In genomic region chr7:141391625-141392551, GRCm38 (mm10) we compare ENCODE assay signal across 8 mouse cellular contexts. TPM values are rescaled to one million over a fixed set of nuclear protein-coding genes. Genes with fewer than 3 reads are reported as not detected.
DNase-seq lines count a peak whose midpoint lies in the region; ATAC-seq and TF ChIP-seq lines count a peak whose summit lies in the region.

Taldo1 (plus strand) TSS chr7:141392199.

- no peak within 1 kb of the TSS for H3K27ac ChIP-seq in CH12.LX (ENCODE audit: insufficient read depth, low read depth)
- peak within 1 kb of the TSS; percentile 57 for H3K27ac ChIP-seq in forebrain, embryonic 13.5 days
- H3K27ac ChIP-seq in liver, postnatal 0 days (ENCODE audit: low read depth): peak within 1 kb of the TSS; percentile 95
- H3K27ac ChIP-seq in neural tube, embryonic 14.5 days (ENCODE audit: low read depth, low read length): peak within 1 kb of the TSS; percentile 77

- peak within 1 kb of the TSS; percentile 86 for H3K4me2 ChIP-seq in CH12.LX (ENCODE audit: insufficient read depth, low read depth, poor library complexity, severe bottlenecking)
- H3K4me2 ChIP-seq in forebrain, embryonic 13.5 days: peak within 1 kb of the TSS; percentile 92
- peak within 1 kb of the TSS; percentile 92 for H3K4me2 ChIP-seq in liver, postnatal 0 days (ENCODE audit: low read depth, low read length)
- peak within 1 kb of the TSS; percentile 68 for H3K4me2 ChIP-seq in neural tube, embryonic 14.5 days (ENCODE audit: low read depth, low read length)

- peak within 1 kb of the TSS; percentile 64 for H3K9ac ChIP-seq in CH12.LX (ENCODE audit: insufficient read depth, low read depth)
- H3K9ac ChIP-seq in forebrain, embryonic 13.5 days: peak within 1 kb of the TSS; percentile 79
- H3K9ac ChIP-seq in liver, postnatal 0 days (replicated peaks): peak within 1 kb of the TSS; percentile 75
- peak within 1 kb of the TSS; percentile 66 for H3K9ac ChIP-seq in neural tube, embryonic 14.5 days (replicated peaks; ENCODE audit: low read depth, low read length)

- peak; percentile 90 for TF ChIP-seq POLR2A in CH12.LX (IDR thresholded peaks at IDR 0.05; ENCODE audit: low read depth, low read length)

- ATAC-seq in forebrain, embryonic 13.5 days: peak; percentile 96
- ATAC-seq in liver, postnatal 0 days: peak; percentile 89
- ATAC-seq in neural tube, embryonic 14.5 days (ENCODE audit: low read depth): peak; percentile 95

- TF ChIP-seq RAD21 in CH12.LX (IDR thresholded peaks at IDR 0.05; ENCODE audit: low read depth, low read length): no peak

- TF ChIP-seq EP300 in CH12.LX (IDR thresholded peaks at IDR 0.05; ENCODE audit: low read length): no peak
- TF ChIP-seq EP300 in liver, postnatal 0 days (IDR thresholded peaks at IDR 0.05; ENCODE audit: low read depth): no peak

- peak; percentile 97 for DNase-seq in CH12.LX (ENCODE audit: extremely low read depth)
- peak; percentile 97 for DNase-seq in c-Kit-positive CD71-positive TER-119-positive erythroid progenitor cells, embryonic 14.5 days (ENCODE audit: low spot score)
- DNase-seq in heart, postnatal 10 days: peak; percentile 98
- DNase-seq in large intestine, adult 2 months (ENCODE audit: low read depth, low spot score): peak; percentile 96
- DNase-seq in liver, postnatal 0 days: peak; percentile 98
- peak; percentile 99 for DNase-seq in testis, postnatal 10 days (ENCODE audit: low spot score)

- H3K36me3 ChIP-seq in CH12.LX (replicated peaks in 1 of 2; ENCODE audit: control insufficient read depth in 1 of 2, insufficient read depth in 1 of 2, low read length in 1 of 2): peaks cover 11 to 20% of the 10 kb centered on the region in 2 experiments
- peaks cover 15% of the 10 kb centered on the region for H3K36me3 ChIP-seq in forebrain, embryonic 13.5 days (ENCODE audit: poor library complexity, severe bottlenecking)
- H3K36me3 ChIP-seq in liver, postnatal 0 days (replicated peaks; ENCODE audit: insufficient read depth, low read length): peaks cover 15% of the 10 kb centered on the region
- H3K36me3 ChIP-seq in neural tube, embryonic 14.5 days (ENCODE audit: control insufficient read depth, insufficient read depth, low read length): peaks cover 6% of the 10 kb centered on the region

- under 1% methylated on average over 57 of the region's 57 CpGs for WGBS in forebrain, embryonic 13.5 days
- under 1% methylated on average over 57 of the region's 57 CpGs for WGBS in large intestine, adult 2 months
- WGBS in liver, postnatal 0 days (ENCODE audit: insufficient replicate concordance): under 1% methylated on average over 57 of the region's 57 CpGs
- WGBS in neural tube, embryonic 14.5 days: under 1% methylated on average over 57 of the region's 57 CpGs

- peak within 1 kb of the TSS; percentile 68 to 79 (median 76) for H3K4me3 ChIP-seq in CH12.LX (replicated peaks in 1 of 3; ENCODE audit: low read depth in 2 of 3, low read length in 2 of 3, poor library complexity in 1 of 3)
- peak within 1 kb of the TSS; percentile 68 for H3K4me3 ChIP-seq in forebrain, embryonic 13.5 days
- peak within 1 kb of the TSS; percentile 66 for H3K4me3 ChIP-seq in liver, postnatal 0 days (ENCODE audit: low read depth, low read length)
- H3K4me3 ChIP-seq in neural tube, embryonic 14.5 days (ENCODE audit: low read depth, low read length): peak within 1 kb of the TSS; percentile 68

- H3K27me3 ChIP-seq in CH12.LX (replicated peaks): peaks cover 7% of the 10 kb centered on the region
- H3K27me3 ChIP-seq in forebrain, embryonic 13.5 days: peaks cover 15% of the 10 kb centered on the region
- no peaks in the 10 kb centered on the region for H3K27me3 ChIP-seq in liver, postnatal 0 days (ENCODE audit: insufficient read depth, low read length)
- no peaks in the 10 kb centered on the region for H3K27me3 ChIP-seq in neural tube, embryonic 14.5 days (ENCODE audit: control insufficient read depth, insufficient read depth, low read length)

- intact Hi-C loops in heart, postnatal 10 days (cut with DNase I): loop anchor here (5.0 kb wide), 1 partner anchor 65 kb away; the partner anchor contains the start of genes Deaf1 and Tmem80

- peaks cover 18% of the 10 kb centered on the region for H3K79me2 ChIP-seq in CH12.LX (replicated peaks; ENCODE audit: control insufficient read depth, extremely low read depth, insufficient read depth, poor library complexity, severe bottlenecking)

- dilution Hi-C loops in CH12.LX (cut with MboI; ENCODE audit: extremely low pct_ligation_motif_present, extremely low pct_unique_long_range_greater_than_20kb, low sequenced_read_pairs): no loop called here

- in situ Hi-C loops in CH12.LX (cut with MboI; ENCODE audit: low pct_ligation_motif_present, low pct_unique_long_range_greater_than_20kb, low sequenced_read_pairs): no loop called here

- no peaks in the 10 kb centered on the region for H3K9me3 ChIP-seq in CH12.LX (replicated peaks; ENCODE audit: low read length)
- H3K9me3 ChIP-seq in forebrain, embryonic 13.5 days (replicated peaks): no peaks in the 10 kb centered on the region
- no peaks in the 10 kb centered on the region for H3K9me3 ChIP-seq in liver, postnatal 0 days (ENCODE audit: low read length)
- H3K9me3 ChIP-seq in neural tube, embryonic 14.5 days (ENCODE audit: control insufficient read depth, low read length): no peaks in the 10 kb centered on the region

- no peak for TF ChIP-seq CTCF in CH12.LX (conservative IDR thresholded peaks at IDR 0.05 in 1 of 2, IDR thresholded peaks at IDR 0.05 in 1 of 2; ENCODE audit: low read depth in 2 of 2, low read length in 2 of 2)
- no peak for TF ChIP-seq CTCF in liver, postnatal 0 days (IDR thresholded peaks at IDR 0.05; ENCODE audit: low read depth)

- H3K4me1 ChIP-seq in CH12.LX (ENCODE audit: control insufficient read depth in 1 of 2, insufficient read depth in 2 of 2): peaks cover 4 to 33% of the 10 kb centered on the region in 2 experiments
- H3K4me1 ChIP-seq in forebrain, embryonic 13.5 days: peaks cover 14% of the 10 kb centered on the region
- H3K4me1 ChIP-seq in liver, postnatal 0 days (ENCODE audit: insufficient read depth): peaks cover 36% of the 10 kb centered on the region
- H3K4me1 ChIP-seq in neural tube, embryonic 14.5 days (ENCODE audit: control insufficient read depth, insufficient read depth, low read length): peaks cover 8% of the 10 kb centered on the region

TF ChIP-seq in CH12.LX, 34 proteins besides CTCF, POLR2A, EP300 and RAD21:
- TF ChIP-seq ZMIZ1 (IDR thresholded peaks at IDR 0.05; ENCODE audit: low read depth, low read length) (peak; percentile 65; the same call in 1 of the 2 replicates), TBP (conservative IDR thresholded peaks at IDR 0.05; ENCODE audit: low read depth, low read length) (peak; percentile 68), SMC3 (IDR thresholded peaks at IDR 0.05; ENCODE audit: low read depth, low read length) (no peak), PAX5 (IDR thresholded peaks at IDR 0.05; ENCODE audit: low read length) (no peak), ELF1 (IDR thresholded peaks at IDR 0.05; ENCODE audit: low read depth, low read length) (peak; percentile 59), HCFC1 (IDR thresholded peaks at IDR 0.05; ENCODE audit: low read depth, low read length) (peak; percentile 67), MAX (IDR thresholded peaks at IDR 0.05; ENCODE audit: low read length) (0 out of 2 replicates have a peak, but pooled peaks have one; percentile 55), E2F4 (IDR thresholded peaks at IDR 0.05; ENCODE audit: insufficient replicate concordance, low read depth, low read length) (no peak), MAFK (IDR thresholded peaks at IDR 0.05; ENCODE audit: insufficient replicate concordance, low read length) (no peak), ETS1 (conservative IDR thresholded peaks at IDR 0.05; ENCODE audit: low read depth, low read length) (no peak), MEF2A (IDR thresholded peaks at IDR 0.05; ENCODE audit: borderline replicate concordance, low read depth, low read length) (no peak), NRF1 (IDR thresholded peaks at IDR 0.05; ENCODE audit: low read depth, low read length) (no peak), RCOR1 (conservative IDR thresholded peaks at IDR 0.05; ENCODE audit: low read depth, low read length) (no peak), MXI1 (IDR thresholded peaks at IDR 0.05; ENCODE audit: low read depth, low read length) (peak; percentile 85), TCF12 (IDR thresholded peaks at IDR 0.05; ENCODE audit: low read depth, low read length) (peak; percentile 60; the same call in 1 of the 2 replicates), NELFE (IDR thresholded peaks at IDR 0.05; ENCODE audit: low read depth, low read length) (peak; percentile 65; the same call in 1 of the 2 replicates), IRF4 (IDR thresholded peaks at IDR 0.05; ENCODE audit: low read depth, low read length) (0 out of 2 replicates have a peak, but pooled peaks have one; percentile 27), SIN3A (IDR thresholded peaks at IDR 0.05; ENCODE audit: low read length) (peak; percentile 98), MYC (IDR thresholded peaks at IDR 0.05; ENCODE audit: low read depth, low read length) (0 out of 2 replicates have a peak, but pooled peaks have one; percentile 16), UBTF (IDR thresholded peaks at IDR 0.05; ENCODE audit: low read depth, low read length) (0 out of 2 replicates have a peak, but pooled peaks have one; percentile 29), USF1 (IDR thresholded peaks at IDR 0.05; ENCODE audit: low read depth, low read length) (no peak), ZC3H11A (IDR thresholded peaks at IDR 0.05; ENCODE audit: low read depth, low read length) (no peak), BHLHE40 (IDR thresholded peaks at IDR 0.05; ENCODE audit: low read depth, low read length) (peak; percentile 73), KAT2A (IDR thresholded peaks at IDR 0.05; ENCODE audit: insufficient replicate concordance, low read length) (no peak), ZKSCAN1 (IDR thresholded peaks at IDR 0.05; ENCODE audit: borderline replicate concordance, low read depth, low read length) (no peak)

RNA-seq across cellular contexts. Expression of gene Taldo1, which starts in this region (rescaled TPM):
- 188 and 205 TPM in 2 replicates for total RNA-seq in CH12.LX (2012; rRNA removed)
- 228 and 237 TPM in 2 replicates for total RNA-seq in CH12.LX (2014; rRNA removed)
- 124 and 129 TPM in 2 replicates for polyA plus RNA-seq in CH12.LX (2012; ENCODE audit: insufficient read length, low read depth)
- polyA plus RNA-seq in forebrain, embryonic 13.5 days (2015; fragmentation: Nextera tagmentation; extraction: Ambion mirVana): 386 and 415 TPM in 2 replicates
- total RNA-seq in heart, postnatal 10 days (2021): 100 to 1,000 TPM; 137 to 155 TPM
- polyA plus RNA-seq in large intestine, adult 2 months (2012; rRNA removed): 554 and 560 TPM in 2 replicates
- 246 and 265 TPM in 2 replicates for polyA plus RNA-seq in liver, postnatal 0 days (2015; fragmentation: Nextera tagmentation; extraction: Ambion mirVana)
- 265 and 311 TPM in 2 replicates for polyA plus RNA-seq in neural tube, embryonic 14.5 days (2014; fragmentation: Nextera tagmentation; extraction: Ambion mirVana)
